In genomic region chr13:113205346-113205745, GRCm38 (mm10) we compare ENCODE assay signal across 25 mouse cellular contexts. TPM values are rescaled to one million over a fixed set of nuclear protein-coding genes. Genes with fewer than 3 reads are reported as not detected.
"Had no signal": no experiment of that assay in that cellular context is flagged by ENCODE, and none has a peak within 500 bp of the region (broad histone marks: within the 10 kb centered on the region; RNA-seq: fewer than 3 reads in every experiment).

No protein-coding gene starts in this region.

- H3K27me3 ChIP-seq: midbrain, embryonic 12.5 days had no signal

- H3K4me1 ChIP-seq: liver, embryonic 15.5 days; midbrain, embryonic 12.5 days had no signal

- DNase-seq: layer of hippocampus, adult 9-11 months; liver; lung, adult 18-20 months; lung, postnatal 14 days; lung, postnatal 4 days; thymus, adult 18-20 months; thymus, postnatal 36 days had no signal

- H3K9ac ChIP-seq: limb, embryonic 13.5 days; liver, embryonic 12.5 days; liver, embryonic 15.5 days; midbrain, embryonic 12.5 days had no signal

- H3K27ac ChIP-seq: layer of hippocampus, adult 2 months; limb, embryonic 10.5 days; limb, embryonic 13.5 days; liver, embryonic 12.5 days; liver, embryonic 15.5 days; midbrain, embryonic 12.5 days had no signal

- H3K36me3 ChIP-seq: limb, embryonic 10.5 days; limb, embryonic 13.5 days; liver, embryonic 12.5 days; liver, embryonic 15.5 days; midbrain, embryonic 12.5 days had no signal

- H3K9me3 ChIP-seq: limb, embryonic 10.5 days; limb, embryonic 13.5 days; liver, embryonic 12.5 days; liver, embryonic 15.5 days; midbrain, embryonic 12.5 days had no signal

- H3K4me2 ChIP-seq: limb, embryonic 13.5 days; liver, embryonic 12.5 days; liver, embryonic 15.5 days; midbrain, embryonic 12.5 days had no signal

- H3K4me3 ChIP-seq: layer of hippocampus, adult 2 months; limb, embryonic 10.5 days; limb, embryonic 13.5 days; liver, embryonic 12.5 days; liver, embryonic 15.5 days; midbrain, embryonic 12.5 days; myocyte had no signal

- ATAC-seq: intestine, postnatal 0 days; liver, embryonic 12.5 days; midbrain, embryonic 16.5 days had no signal

RNA-seq across cellular contexts. Expression of gene Esm1, which starts 4.1 kb away (rescaled TPM):
- total RNA-seq: layer of hippocampus, adult 2 months; megakaryocyte progenitor cell, adult 5-6 weeks; megakaryocyte-erythroid progenitor cell, adult 5-6 weeks; monocyte, adult 5-6 weeks had no signal
- polyA plus RNA-seq: myocyte had no signal

RNA-seq across cellular contexts. Expression of gene Gzmk, which starts 20.4 kb away (rescaled TPM):
- total RNA-seq: left cerebral cortex, postnatal 25 days; megakaryocyte progenitor cell, adult 5-6 weeks; megakaryocyte-erythroid progenitor cell, adult 5-6 weeks; monocyte, adult 5-6 weeks had no signal
- polyA plus RNA-seq: intestine, embryonic 14.5 days; intestine, postnatal 0 days; limb, embryonic 10.5 days; limb, embryonic 13.5 days; liver, embryonic 12.5 days; liver, embryonic 15.5 days; lung, embryonic 16.5 days; midbrain, embryonic 12.5 days; myocyte; neural tube, embryonic 11.5 days; neural tube, embryonic 14.5 days; stomach, embryonic 16.5 days had no signal
